Mouse (Mus musculus): ENCODE measurements around the gene Polr3b. TPM values are rescaled to one million over a fixed set of nuclear protein-coding genes. Genes with fewer than 3 reads are reported as not detected.
A peak's percentile ranks its signal among the peaks of the same experiment; 100 is the strongest.

The Polr3b gene
- polyA plus RNA-seq, 1 experiment from 2014 or later: 19.2 TPM

DNA sequence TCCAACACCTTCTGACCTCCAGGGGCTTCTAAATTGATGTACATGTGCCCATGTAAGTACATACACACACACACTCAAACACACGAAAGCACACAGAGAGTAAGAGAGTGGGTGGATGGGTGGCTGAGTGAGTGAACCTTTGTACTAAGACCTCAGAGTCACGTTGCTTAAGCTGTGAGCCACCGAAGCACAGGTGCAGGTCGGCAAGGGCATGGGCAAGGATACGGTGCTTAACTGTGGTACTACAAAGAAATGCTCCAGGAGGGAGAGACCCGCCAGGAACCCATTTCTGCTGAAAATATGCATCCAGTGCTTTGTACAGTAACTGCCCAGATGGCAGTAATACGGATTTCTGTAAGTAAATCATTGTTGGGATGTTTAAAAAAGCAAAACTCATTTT is 93.5 kb downstream of the Polr3b start:
- H3K9me3 ChIP-seq (ENCODE audit: control insufficient read depth, low read length): no peaks in the 10 kb centered on the region
- H3K27me3 ChIP-seq (ENCODE audit: control insufficient read depth, insufficient read depth, low read length): no peaks in the 10 kb centered on the region
- no peak for DNase-seq (ENCODE audit: low spot score)
- no peak for ATAC-seq (ENCODE audit: insufficient read depth, low FRiP score, low TSS enrichment)
- H3K27ac ChIP-seq (ENCODE audit: low read depth, low read length): no peak overlapping the region
- H3K36me3 ChIP-seq (ENCODE audit: control insufficient read depth, insufficient read depth, low read length): no peaks in the 10 kb centered on the region; the same call in 1 of the 2 replicates
- no peak overlapping the region for H3K9ac ChIP-seq (ENCODE audit: low read length)
- 88% methylated on average over 7 of the region's 7 CpGs for WGBS
- H3K4me1 ChIP-seq (ENCODE audit: control insufficient read depth, insufficient read depth, low read length): peaks cover 23% of the 10 kb centered on the region
- no peak overlapping the region for H3K4me2 ChIP-seq (ENCODE audit: low read depth)
- no peak overlapping the region for H3K4me3 ChIP-seq (ENCODE audit: low read depth, low read length)

DNA sequence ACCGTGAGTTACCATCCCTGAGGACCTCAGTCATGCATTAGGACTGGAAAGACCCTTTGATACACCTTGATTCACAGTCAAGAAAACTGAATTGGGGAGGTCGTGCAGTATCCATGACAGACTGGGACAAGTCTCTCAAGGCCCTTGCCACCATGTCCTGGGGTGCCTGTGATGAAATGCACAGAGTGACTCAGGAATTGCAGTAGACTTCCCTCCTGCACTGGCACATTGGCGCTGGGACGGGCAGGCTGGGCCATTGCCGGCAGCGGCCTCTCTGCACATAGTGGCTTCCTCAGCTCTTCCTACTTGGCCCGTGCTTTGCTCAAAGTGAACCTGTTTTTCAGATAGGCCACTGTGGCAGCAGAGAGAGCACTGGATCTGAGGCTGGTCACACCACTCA is 94.5 kb downstream of the Polr3b start:
- no peak for DNase-seq (ENCODE audit: low spot score)
- ATAC-seq (ENCODE audit: insufficient read depth, low FRiP score, low TSS enrichment): no peak
- Histone ChIP-seq H3K9me3 (ENCODE audit: control insufficient read depth, low read length) (no peaks in the 10 kb centered on the region), H3K27ac (ENCODE audit: low read depth, low read length) (no peak overlapping the region), H3K4me1 (ENCODE audit: control insufficient read depth, insufficient read depth, low read length) (peaks cover 19% of the 10 kb centered on the region), H3K4me3 (ENCODE audit: low read depth, low read length) (no peak overlapping the region), H3K4me2 (ENCODE audit: low read depth) (no peak overlapping the region), H3K9ac (ENCODE audit: low read length) (no peak overlapping the region), H3K36me3 (ENCODE audit: control insufficient read depth, insufficient read depth, low read length) (no peaks in the 10 kb centered on the region; the same call in 1 of the 2 replicates), H3K27me3 (ENCODE audit: control insufficient read depth, insufficient read depth, low read length) (no peaks in the 10 kb centered on the region)
- WGBS: 95% methylated on average over 7 of the region's 7 CpGs

DNA sequence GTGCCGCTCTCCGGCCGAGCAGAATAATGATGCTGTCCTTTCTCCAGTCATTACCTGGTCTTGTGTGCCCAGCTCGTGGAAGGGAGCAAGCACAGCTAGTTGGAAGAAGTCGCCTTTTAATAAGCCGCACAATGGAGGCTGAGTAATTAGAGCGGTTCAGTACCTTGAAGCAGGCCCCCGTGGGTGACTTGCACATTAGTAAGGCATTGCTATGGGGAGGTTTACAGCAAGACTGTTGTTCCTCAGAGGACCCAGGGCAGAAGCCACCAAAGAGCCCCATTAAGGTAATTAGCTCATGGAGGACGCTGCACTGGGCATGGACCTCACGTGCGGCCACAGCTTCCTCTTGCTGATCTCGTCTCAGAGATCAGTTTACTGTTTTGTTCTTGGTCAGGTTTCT is 100.6 kb downstream of the Polr3b start:
- no peak for DNase-seq (ENCODE audit: low spot score)
- no peaks in the 10 kb centered on the region for H3K36me3 ChIP-seq (ENCODE audit: control insufficient read depth, insufficient read depth, low read length)
- no peak overlapping the region for H3K27ac ChIP-seq (ENCODE audit: low read depth, low read length)
- no peak overlapping the region for H3K4me2 ChIP-seq (ENCODE audit: low read depth)
- WGBS: 69% methylated on average over 12 of the region's 12 CpGs
- no peaks in the 10 kb centered on the region for H3K27me3 ChIP-seq (ENCODE audit: control insufficient read depth, insufficient read depth, low read length)
- H3K4me1 ChIP-seq (ENCODE audit: control insufficient read depth, insufficient read depth, low read length): peaks cover 10% of the 10 kb centered on the region; the same call in 1 of the 2 replicates
- H3K4me3 ChIP-seq (ENCODE audit: low read depth, low read length): no peak overlapping the region
- no peaks in the 10 kb centered on the region for H3K9me3 ChIP-seq (ENCODE audit: control insufficient read depth, low read length)
- no peak overlapping the region for H3K9ac ChIP-seq (ENCODE audit: low read length)
- no peak for ATAC-seq (ENCODE audit: insufficient read depth, low FRiP score, low TSS enrichment)

DNA sequence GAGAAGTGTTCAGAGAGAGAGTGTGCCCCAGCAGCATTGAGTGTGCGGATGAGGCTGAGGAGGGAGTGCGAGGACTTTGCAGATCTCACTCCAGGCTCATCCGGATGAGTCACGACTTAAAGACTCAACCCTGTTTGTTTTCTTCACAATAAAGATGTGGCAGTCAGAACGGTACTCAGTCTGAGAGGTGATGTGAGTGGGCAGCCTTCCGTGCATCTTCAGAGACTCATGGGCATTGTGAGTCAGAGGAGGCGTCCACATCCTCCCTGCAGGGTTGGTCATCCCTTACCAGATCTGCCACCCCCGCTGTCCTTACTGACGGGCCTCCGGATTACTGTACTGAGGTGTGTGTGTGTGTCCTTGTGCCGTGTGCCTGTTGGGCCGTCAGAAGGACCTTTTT is 104.9 kb downstream of the Polr3b start:
- H3K4me3 ChIP-seq (ENCODE audit: low read depth, low read length): no peak overlapping the region
- WGBS: 91% methylated on average over 12 of the region's 12 CpGs
- H3K27ac ChIP-seq (ENCODE audit: low read depth, low read length): no peak overlapping the region
- DNase-seq (ENCODE audit: low spot score): no peak
- ATAC-seq (ENCODE audit: insufficient read depth, low FRiP score, low TSS enrichment): no peak
- H3K4me1 ChIP-seq (ENCODE audit: control insufficient read depth, insufficient read depth, low read length): peaks cover 6% of the 10 kb centered on the region; the same call in 1 of the 2 replicates
- H3K4me2 ChIP-seq (ENCODE audit: low read depth): no peak overlapping the region
- no peak overlapping the region for H3K9ac ChIP-seq (ENCODE audit: low read length)
- H3K27me3 ChIP-seq (ENCODE audit: control insufficient read depth, insufficient read depth, low read length): no peaks in the 10 kb centered on the region
- H3K9me3 ChIP-seq (ENCODE audit: control insufficient read depth, low read length): no peaks in the 10 kb centered on the region
- H3K36me3 ChIP-seq (ENCODE audit: control insufficient read depth, insufficient read depth, low read length): no peaks in the 10 kb centered on the region

DNA sequence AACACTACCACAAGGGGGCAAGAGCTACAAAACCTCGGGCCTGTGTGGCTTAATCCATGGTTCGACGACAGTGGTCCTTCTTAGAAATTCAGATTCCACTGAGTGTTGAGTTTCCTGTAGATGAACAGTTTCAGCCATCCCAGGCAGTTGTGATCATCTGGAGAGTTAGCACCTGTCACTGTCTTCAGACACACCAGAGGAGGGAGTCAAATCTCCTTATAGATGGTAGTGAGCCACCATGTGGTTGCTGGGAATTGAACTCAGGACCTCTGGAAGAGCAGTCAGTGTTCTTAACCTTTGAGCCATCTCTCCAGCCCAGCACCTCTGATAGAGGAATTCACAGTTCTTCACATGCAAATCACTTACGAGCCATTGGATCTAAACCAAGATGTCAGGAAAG is 105.7 kb downstream of the Polr3b start:
- WGBS: 84% methylated on average over 4 of the region's 4 CpGs
- H3K27me3 ChIP-seq (ENCODE audit: control insufficient read depth, insufficient read depth, low read length): no peaks in the 10 kb centered on the region
- no peak for DNase-seq (ENCODE audit: low spot score)
- no peaks in the 10 kb centered on the region for H3K36me3 ChIP-seq (ENCODE audit: control insufficient read depth, insufficient read depth, low read length)
- peaks cover 1% of the 10 kb centered on the region; the same call in 1 of the 2 replicates for H3K4me1 ChIP-seq (ENCODE audit: control insufficient read depth, insufficient read depth, low read length)
- H3K27ac ChIP-seq (ENCODE audit: low read depth, low read length): no peak overlapping the region
- no peaks in the 10 kb centered on the region for H3K9me3 ChIP-seq (ENCODE audit: control insufficient read depth, low read length)
- no peak overlapping the region for H3K4me3 ChIP-seq (ENCODE audit: low read depth, low read length)
- ATAC-seq (ENCODE audit: insufficient read depth, low FRiP score, low TSS enrichment): no peak
- H3K9ac ChIP-seq (ENCODE audit: low read length): no peak overlapping the region
- H3K4me2 ChIP-seq (ENCODE audit: low read depth): no peak overlapping the region

DNA sequence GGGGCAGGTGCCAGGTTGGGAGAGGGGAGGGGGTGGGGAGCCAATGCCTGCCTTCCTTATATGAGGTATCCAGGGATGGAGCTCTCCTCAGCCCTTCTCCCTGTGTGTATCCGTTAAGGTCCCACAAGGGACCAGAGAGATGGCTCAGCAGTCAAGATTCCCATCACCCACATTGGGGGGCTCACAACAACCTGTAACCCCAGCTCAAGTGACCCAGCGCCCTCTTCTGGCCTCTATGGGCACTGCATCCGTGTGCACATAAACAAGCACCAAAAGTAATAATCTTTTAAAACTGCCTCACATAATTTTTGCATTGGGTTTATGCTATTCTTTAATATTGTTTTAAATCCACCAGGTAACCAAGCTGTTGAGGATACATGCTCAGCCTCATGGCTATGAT is 108.0 kb downstream of the Polr3b start:
- no peak overlapping the region for H3K4me3 ChIP-seq (ENCODE audit: low read depth, low read length)
- ATAC-seq (ENCODE audit: insufficient read depth, low FRiP score, low TSS enrichment) (no peak), DNase-seq (ENCODE audit: low spot score) (no peak)
- no peak overlapping the region for H3K27ac ChIP-seq (ENCODE audit: low read depth, low read length)
- H3K27me3 ChIP-seq (ENCODE audit: control insufficient read depth, insufficient read depth, low read length): no peaks in the 10 kb centered on the region
- H3K36me3 ChIP-seq (ENCODE audit: control insufficient read depth, insufficient read depth, low read length): no peaks in the 10 kb centered on the region
- no peak overlapping the region for H3K4me2 ChIP-seq (ENCODE audit: low read depth)
- H3K4me1 ChIP-seq (ENCODE audit: control insufficient read depth, insufficient read depth, low read length): no peaks in the 10 kb centered on the region
- no peak overlapping the region for H3K9ac ChIP-seq (ENCODE audit: low read length)
- 90% methylated on average over 3 of the region's 3 CpGs for WGBS
- no peaks in the 10 kb centered on the region for H3K9me3 ChIP-seq (ENCODE audit: control insufficient read depth, low read length)

DNA sequence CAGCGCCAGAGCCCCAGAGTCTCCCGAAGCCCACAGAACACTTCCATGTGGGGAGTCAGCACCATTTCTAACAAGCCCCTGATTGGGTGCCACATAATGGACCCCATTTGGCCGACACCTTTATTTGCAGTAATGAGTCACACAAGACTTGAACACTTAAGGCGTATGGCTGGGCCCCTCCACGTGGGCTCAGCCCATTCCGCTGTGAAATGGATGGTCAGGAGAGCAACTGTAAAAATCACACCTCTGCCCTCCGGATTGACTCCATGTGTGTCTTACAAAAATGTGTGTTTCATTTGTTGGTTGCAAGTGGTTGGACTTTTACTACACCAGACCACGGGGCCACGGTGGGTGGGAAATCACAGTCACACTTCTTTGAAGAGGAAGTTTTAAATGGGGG is 108.9 kb downstream of the Polr3b start:
- WGBS: 71% methylated on average over 9 of the region's 9 CpGs
- Histone ChIP-seq H3K9me3 (ENCODE audit: control insufficient read depth, low read length) (no peaks in the 10 kb centered on the region), H3K4me2 (ENCODE audit: low read depth) (no peak overlapping the region)

DNA sequence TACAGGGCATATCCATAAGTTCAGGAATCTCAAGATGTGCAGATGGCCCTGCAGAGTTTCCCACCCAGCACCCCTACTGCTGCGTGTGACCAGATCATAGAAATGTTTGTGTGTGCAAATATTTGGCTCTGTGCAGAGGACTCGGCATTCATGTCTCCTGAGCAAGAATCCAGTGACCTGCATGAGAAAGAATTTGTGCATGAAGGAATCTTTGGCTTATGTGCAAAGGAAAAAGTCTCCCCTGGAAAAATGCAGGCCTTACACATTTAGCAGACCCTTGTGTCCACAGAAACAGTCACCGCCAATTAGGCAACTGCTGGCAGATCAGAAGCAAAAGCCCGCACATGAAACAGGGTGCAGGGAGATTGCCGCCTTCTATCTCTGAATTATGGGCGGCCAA is 111.4 kb downstream of the Polr3b start:
- H3K4me2 ChIP-seq (ENCODE audit: low read depth): no peak overlapping the region
- 73% methylated on average over 6 of the region's 6 CpGs for WGBS
- no peaks in the 10 kb centered on the region for H3K36me3 ChIP-seq (ENCODE audit: control insufficient read depth, insufficient read depth, low read length)
- no peak for DNase-seq (ENCODE audit: low spot score)
- H3K27ac ChIP-seq (ENCODE audit: low read depth, low read length): no peak overlapping the region
- no peaks in the 10 kb centered on the region for H3K4me1 ChIP-seq (ENCODE audit: control insufficient read depth, insufficient read depth, low read length)
- no peak overlapping the region for H3K4me3 ChIP-seq (ENCODE audit: low read depth, low read length)
- no peaks in the 10 kb centered on the region for H3K27me3 ChIP-seq (ENCODE audit: control insufficient read depth, insufficient read depth, low read length)
- ATAC-seq (ENCODE audit: insufficient read depth, low FRiP score, low TSS enrichment): no peak
- no peak overlapping the region for H3K9ac ChIP-seq (ENCODE audit: low read length)
- H3K9me3 ChIP-seq (ENCODE audit: control insufficient read depth, low read length): no peaks in the 10 kb centered on the region

More for the DNA sequence above, 108.9 kb downstream of the Polr3b start:
- DNase-seq (ENCODE audit: low spot score) (no peak), ATAC-seq (ENCODE audit: insufficient read depth, low FRiP score, low TSS enrichment) (no peak)
- H3K4me1 ChIP-seq (ENCODE audit: control insufficient read depth, insufficient read depth, low read length): no peaks in the 10 kb centered on the region
- H3K36me3 ChIP-seq (ENCODE audit: control insufficient read depth, insufficient read depth, low read length): no peaks in the 10 kb centered on the region
- no peak overlapping the region for H3K27ac ChIP-seq (ENCODE audit: low read depth, low read length)
- no peaks in the 10 kb centered on the region for H3K27me3 ChIP-seq (ENCODE audit: control insufficient read depth, insufficient read depth, low read length)
- H3K4me3 ChIP-seq (ENCODE audit: low read depth, low read length): no peak overlapping the region
- H3K9ac ChIP-seq (ENCODE audit: low read length): no peak overlapping the region

DNA sequence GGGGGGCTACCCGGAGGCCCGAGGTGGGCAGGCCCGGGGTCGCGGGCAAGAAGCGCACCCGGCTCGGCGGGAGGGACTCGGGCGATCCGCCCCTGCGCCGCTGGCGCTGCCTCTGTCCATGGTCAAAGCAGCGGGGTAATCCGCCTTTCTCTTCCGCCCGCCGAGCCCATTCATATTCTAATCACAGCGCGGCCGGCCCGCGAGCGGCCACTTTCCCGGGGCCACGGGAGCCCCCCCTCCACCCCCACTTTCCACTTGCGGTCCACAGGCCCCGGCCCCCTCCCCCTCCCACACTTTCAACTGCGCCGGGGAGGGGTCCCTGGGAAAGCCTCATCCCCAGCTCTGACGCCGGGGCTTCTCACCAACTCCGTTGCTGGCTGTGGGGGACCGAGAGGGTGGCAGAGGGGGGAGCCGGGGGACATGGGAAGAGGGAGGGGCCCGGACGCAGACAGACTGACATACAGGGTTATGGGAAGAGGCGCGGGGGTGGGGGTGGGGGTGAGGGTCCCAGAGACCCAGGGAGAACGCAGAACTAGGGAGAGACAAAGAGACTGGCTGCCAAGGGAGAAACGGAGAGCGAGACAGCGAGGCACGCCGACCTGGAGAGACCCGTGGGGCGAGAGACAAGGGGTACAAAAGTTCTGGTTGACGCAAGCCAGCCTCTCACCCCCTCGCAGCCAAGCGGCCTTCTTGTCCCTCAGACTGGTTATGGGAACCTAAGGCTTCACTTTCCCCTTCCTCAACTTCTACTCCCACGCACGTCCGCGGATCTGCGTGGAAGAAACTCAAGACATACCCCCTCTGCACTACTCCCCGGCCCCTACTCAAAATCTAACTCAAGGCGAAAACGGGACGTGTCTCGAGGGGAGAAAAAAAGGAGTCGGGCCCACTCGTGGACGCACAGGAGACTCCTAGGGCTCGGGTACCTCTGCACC is 133.0 kb downstream of the Polr3b start:
- peaks cover 13% of the 10 kb centered on the region for H3K4me1 ChIP-seq (ENCODE audit: control insufficient read depth, insufficient read depth, low read length)
- no peaks in the 10 kb centered on the region for H3K36me3 ChIP-seq (ENCODE audit: control insufficient read depth, insufficient read depth, low read length)
- WGBS: under 1% methylated on average over 61 of the region's 66 CpGs
- H3K4me2 ChIP-seq (ENCODE audit: low read depth): peak overlapping the region; percentile 76
- H3K27ac ChIP-seq (ENCODE audit: low read depth, low read length): peak overlapping the region; percentile 96
- ATAC-seq (ENCODE audit: insufficient read depth, low FRiP score, low TSS enrichment) (peak; percentile 77), DNase-seq (ENCODE audit: low spot score) (peak; percentile 89)
- H3K27me3 ChIP-seq (ENCODE audit: control insufficient read depth, insufficient read depth, low read length): peaks cover 36% of the 10 kb centered on the region
- no peaks in the 10 kb centered on the region for H3K9me3 ChIP-seq (ENCODE audit: control insufficient read depth, low read length)
- peak overlapping the region; percentile 56 for H3K4me3 ChIP-seq (ENCODE audit: low read depth, low read length)
- peak overlapping the region; percentile 62 for H3K9ac ChIP-seq (ENCODE audit: low read length)
